Mouse (Mus musculus): ENCODE results near the gene Nceh1.

Nceh1 gene

DNA sequence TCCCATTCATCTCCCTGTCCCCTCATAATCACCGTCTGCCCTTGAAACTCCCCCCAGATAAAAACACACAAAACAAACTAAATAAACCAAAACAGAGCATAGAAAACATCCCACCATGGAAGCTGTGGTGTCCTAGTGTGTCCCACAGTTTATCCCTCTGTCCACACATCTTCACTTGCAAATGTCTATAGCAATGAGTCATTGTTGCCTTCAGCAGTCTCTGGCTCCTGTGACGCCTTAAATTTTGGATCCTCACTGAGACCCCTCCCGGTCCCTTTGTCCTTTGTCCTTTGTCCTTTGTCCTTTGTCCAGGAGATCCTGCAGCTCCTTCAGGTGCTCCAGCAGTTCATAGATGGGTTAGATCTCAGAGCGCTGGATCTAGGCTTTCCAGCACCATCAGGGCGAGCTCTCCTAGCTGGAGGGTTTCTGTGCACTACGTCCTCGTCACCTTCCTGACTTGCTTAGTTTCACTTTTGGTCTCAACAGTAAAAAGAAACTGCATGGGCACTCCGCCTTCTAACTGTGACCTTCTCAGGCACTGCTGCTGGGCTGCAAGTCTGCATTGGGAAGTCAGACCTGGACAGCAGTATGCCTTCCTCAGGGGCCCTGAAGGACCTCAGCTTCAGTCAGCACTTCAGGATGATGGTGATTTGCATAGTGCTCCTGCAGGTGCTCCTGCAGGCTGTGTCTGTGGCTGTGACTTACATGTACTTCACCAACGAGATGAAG lies 134.0 kb downstream of the Nceh1 start, which contains the start of gene Tnfsf10:
TSS of gene Tnfsf10 (plus strand) at position 470 of the 729 bp plus-strand sequence.
- ATAC-seq (ENCODE audit: insufficient number of reproducible peaks, low FRiP score, low TSS enrichment) = no peak

DNA sequence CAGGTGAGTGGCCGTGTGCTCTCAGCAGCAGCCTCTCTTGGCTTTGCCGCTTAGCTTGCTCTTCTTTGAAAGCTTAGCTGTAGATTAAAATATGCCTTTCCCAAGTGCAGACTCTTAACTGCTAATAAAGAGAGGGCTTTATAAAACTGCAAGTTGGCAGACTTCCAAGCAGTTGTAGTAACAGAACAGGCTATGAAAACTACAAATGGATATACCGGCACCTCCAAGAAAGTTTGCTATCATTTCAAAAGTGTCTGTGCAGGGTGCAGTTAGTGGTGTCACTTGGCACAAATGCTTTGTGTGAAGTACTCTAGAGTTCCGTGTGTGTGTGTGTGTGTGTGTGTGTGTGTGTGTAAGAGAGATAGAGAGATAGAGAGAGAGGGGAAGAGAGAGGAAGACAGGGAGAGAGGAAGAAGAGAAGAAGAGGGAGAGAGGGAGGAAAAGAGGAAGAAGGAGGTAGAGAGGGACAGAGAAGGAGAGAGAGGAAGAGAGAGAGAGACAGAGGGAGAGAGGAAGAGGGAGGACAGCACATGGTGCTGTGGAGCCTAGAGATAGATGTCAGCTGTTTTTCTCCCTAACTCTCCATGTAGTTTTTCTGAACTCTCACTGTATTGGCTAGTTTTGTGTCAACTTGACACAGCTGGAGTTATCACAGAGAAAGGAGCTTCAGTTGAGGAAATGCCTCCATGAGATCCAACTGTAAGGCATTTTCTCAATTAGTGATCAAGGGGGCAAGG lies 134.7 kb downstream of the Nceh1 start:
- no peak for ATAC-seq (ENCODE audit: insufficient number of reproducible peaks, low FRiP score, low TSS enrichment)

GRCm38 (mm10) chr3:27319650-27320049 lies 136.9 kb downstream of the Nceh1 start:
- no peak for ATAC-seq (ENCODE audit: insufficient number of reproducible peaks, low FRiP score, low TSS enrichment)

GRCm38 (mm10) chr3:27320613-27321495 lies 138.1 kb downstream of the Nceh1 start:
- no peak for ATAC-seq (ENCODE audit: insufficient number of reproducible peaks, low FRiP score, low TSS enrichment)

GRCm38 (mm10) chr3:27322591-27322990 lies 139.8 kb downstream of the Nceh1 start:
- no peak for ATAC-seq (ENCODE audit: insufficient number of reproducible peaks, low FRiP score, low TSS enrichment)

GRCm38 (mm10) chr3:27323551-27323950 lies 140.8 kb downstream of the Nceh1 start:
- no peak for ATAC-seq (ENCODE audit: insufficient number of reproducible peaks, low FRiP score, low TSS enrichment)

GRCm38 (mm10) chr3:27326633-27327191 lies 143.9 kb downstream of the Nceh1 start:
- ATAC-seq (ENCODE audit: insufficient number of reproducible peaks, low FRiP score, low TSS enrichment) = no peak

GRCm38 (mm10) chr3:27330706-27331105 lies 147.9 kb downstream of the Nceh1 start:
- no peak for ATAC-seq (ENCODE audit: insufficient number of reproducible peaks, low FRiP score, low TSS enrichment)
